Mouse (Mus musculus): Measurements from ENCODE around the gene Slc27a2. TPM values are rescaled to one million over a fixed set of nuclear protein-coding genes. Genes with fewer than 3 reads are reported as not detected.

Slc27a2 gene
- polyA plus RNA-seq, 1 experiment from 2014 or later, result 0.24 TPM

DNA sequence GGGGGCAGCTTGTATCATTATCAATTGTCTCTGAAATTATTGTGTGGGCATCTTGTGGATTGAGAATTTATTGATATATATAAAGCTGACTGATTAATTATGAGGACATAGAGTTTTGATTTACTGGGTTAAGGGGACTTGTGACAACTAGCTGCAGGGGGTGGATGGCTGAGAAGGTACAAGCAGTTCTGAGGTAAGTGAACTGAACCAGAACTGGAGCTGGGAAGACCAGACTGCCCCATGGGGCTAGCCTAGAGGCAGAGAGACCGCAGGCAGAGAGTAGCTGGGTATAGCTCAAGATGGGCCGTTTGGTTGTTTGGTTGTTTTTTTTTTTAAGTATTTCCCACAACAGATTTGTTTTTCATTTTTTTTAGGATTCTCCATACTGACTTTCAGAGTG lies 27.9 kb upstream of the Slc27a2 start:
- Histone ChIP-seq H3K9me3 (replicated peaks) (no peaks in the 10 kb centered on the region), H3K36me3 (no peaks in the 10 kb centered on the region), H3K4me1 (replicated peaks) (peaks cover 5% of the 10 kb centered on the region; the same call in 1 of the 2 replicates), H3K9ac (no peak overlapping the region), H3K27ac (no peak overlapping the region), H3K4me2 (no peak overlapping the region), H3K4me3 (no peak overlapping the region), H3K27me3 (no peaks in the 10 kb centered on the region)
- WGBS, result 72% methylated on average over 2 of the region's 2 CpGs
- ATAC-seq (replicated peaks; ENCODE audit: insufficient number of reproducible peaks, insufficient read depth, low FRiP score, low read depth), result no peak

DNA sequence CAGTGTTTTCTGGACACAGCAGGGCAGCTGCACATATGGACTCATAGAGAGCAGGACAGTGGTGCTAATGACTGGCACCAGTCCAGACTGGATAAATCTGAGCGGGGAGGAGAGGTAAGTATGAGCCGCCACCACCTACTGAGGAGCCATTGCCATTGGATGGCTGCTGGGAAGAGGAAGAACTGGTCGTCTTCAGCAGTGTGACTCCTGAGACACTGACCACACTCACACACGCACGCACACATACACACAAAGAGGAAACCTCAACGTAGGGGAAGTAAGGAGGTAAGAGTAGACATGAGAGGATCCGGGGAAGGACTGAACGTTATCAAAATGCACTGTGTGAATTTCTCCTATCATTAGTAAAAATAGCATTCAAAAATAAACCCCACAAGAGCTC lies 24.7 kb upstream of the Slc27a2 start:
- Histone ChIP-seq H3K4me3 (no peak overlapping the region), H3K36me3 (no peaks in the 10 kb centered on the region), H3K27ac (no peak overlapping the region), H3K27me3 (no peaks in the 10 kb centered on the region), H3K9me3 (replicated peaks) (no peaks in the 10 kb centered on the region), H3K4me2 (no peak overlapping the region), H3K4me1 (replicated peaks) (no peaks in the 10 kb centered on the region), H3K9ac (no peak overlapping the region)
- ATAC-seq (replicated peaks; ENCODE audit: insufficient number of reproducible peaks, insufficient read depth, low FRiP score, low read depth), result no peak
- 80% methylated on average over 8 of the region's 8 CpGs for WGBS

DNA sequence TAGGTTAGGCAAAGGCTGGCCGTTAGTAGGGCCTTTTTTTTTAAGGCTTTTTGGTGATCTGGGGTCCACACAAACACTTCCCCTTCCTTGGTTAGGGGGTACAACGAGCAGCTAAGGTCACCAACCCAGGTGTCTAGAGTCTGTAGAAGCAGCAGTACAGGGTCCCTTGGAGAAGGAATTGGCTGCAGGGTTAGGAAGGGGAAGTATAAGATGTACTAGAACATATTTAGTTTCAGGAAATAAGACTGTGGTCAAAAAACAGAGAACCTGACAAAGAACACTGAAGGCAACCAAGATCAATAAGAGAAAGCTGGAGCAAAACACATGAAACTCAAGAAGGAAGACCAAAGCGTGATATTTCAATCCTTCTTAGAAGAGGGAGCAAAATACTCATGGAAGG lies 21.6 kb upstream of the Slc27a2 start:
- no peak overlapping the region for H3K9ac ChIP-seq
- H3K27me3 ChIP-seq, result no peaks in the 10 kb centered on the region
- H3K4me2 ChIP-seq, result no peak overlapping the region
- WGBS, result 70% methylated on average over 3 of the region's 3 CpGs
- ATAC-seq (replicated peaks; ENCODE audit: insufficient number of reproducible peaks, insufficient read depth, low FRiP score, low read depth), result no peak
- no peaks in the 10 kb centered on the region for H3K9me3 ChIP-seq (replicated peaks)
- H3K27ac ChIP-seq, result no peak overlapping the region
- H3K4me3 ChIP-seq, result no peak overlapping the region
- H3K36me3 ChIP-seq, result no peaks in the 10 kb centered on the region
- no peaks in the 10 kb centered on the region for H3K4me1 ChIP-seq (replicated peaks)

DNA sequence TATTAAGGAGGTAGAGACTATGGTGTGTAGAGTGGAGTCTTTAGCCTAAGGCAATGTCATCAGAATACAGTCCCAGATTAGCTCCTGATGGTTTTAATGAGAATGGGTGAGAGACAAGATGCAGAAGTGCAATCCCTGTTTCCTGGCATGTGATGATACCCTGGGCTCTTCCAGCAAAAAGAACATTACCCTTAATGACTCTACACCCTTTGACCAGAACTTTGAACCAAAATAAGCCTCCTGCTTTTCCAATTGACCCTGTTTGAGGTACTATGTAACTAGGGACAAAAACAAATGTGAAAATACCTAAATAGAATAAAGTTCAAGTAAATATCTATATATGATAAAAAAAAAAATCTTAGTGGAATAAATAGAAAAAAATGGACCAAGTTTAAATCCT lies 14.6 kb upstream of the Slc27a2 start:
- no peak overlapping the region for H3K4me2 ChIP-seq
- ATAC-seq (replicated peaks; ENCODE audit: insufficient number of reproducible peaks, insufficient read depth, low FRiP score, low read depth), result no peak
- no peak overlapping the region for H3K9ac ChIP-seq
- no peak overlapping the region for H3K4me3 ChIP-seq
- H3K36me3 ChIP-seq, result no peaks in the 10 kb centered on the region
- H3K9me3 ChIP-seq (replicated peaks), result no peaks in the 10 kb centered on the region
- no peaks in the 10 kb centered on the region for H3K27me3 ChIP-seq
- H3K27ac ChIP-seq, result no peak overlapping the region
- H3K4me1 ChIP-seq (replicated peaks), result 0 out of 2 replicates have a peak, but pooled peaks cover 6% of the 10 kb centered on the region

DNA sequence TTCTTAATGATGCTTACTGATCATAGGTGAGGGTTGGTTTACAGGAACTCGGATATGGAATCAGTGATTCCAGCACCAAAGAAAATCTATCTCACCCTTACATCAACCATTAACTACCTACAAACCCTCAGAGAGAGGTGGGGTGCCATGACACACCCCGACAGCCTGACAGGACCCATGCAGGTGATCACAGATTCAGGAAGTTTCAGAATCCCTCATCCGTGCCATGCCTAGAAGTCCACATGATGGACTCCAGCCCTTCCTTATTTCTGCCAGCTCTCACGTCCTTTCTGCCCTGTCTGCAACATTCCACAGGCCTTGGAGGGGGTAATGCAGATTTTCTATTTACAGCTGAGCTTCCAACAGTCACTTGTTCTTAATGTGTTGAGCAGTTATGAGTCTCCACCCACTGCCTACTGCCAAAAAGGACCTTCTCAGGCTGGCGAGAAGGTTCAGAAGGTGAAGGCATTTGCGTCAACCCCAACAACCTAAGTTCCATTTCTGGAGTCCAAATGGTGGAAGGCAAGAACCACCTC lies 11.7 kb upstream of the Slc27a2 start:
- Histone ChIP-seq H3K4me1 (replicated peaks) (0 out of 2 replicates have a peak, but pooled peaks cover 6% of the 10 kb centered on the region), H3K4me2 (no peak overlapping the region), H3K4me3 (no peak overlapping the region), H3K27me3 (no peaks in the 10 kb centered on the region), H3K9ac (no peak overlapping the region), H3K9me3 (replicated peaks) (no peaks in the 10 kb centered on the region), H3K27ac (no peak overlapping the region; the same call in 1 of the 2 replicates), H3K36me3 (no peaks in the 10 kb centered on the region)
- no peak for ATAC-seq (replicated peaks; ENCODE audit: insufficient number of reproducible peaks, insufficient read depth, low FRiP score, low read depth)
- 54% methylated on average over 6 of the region's 6 CpGs for WGBS

DNA sequence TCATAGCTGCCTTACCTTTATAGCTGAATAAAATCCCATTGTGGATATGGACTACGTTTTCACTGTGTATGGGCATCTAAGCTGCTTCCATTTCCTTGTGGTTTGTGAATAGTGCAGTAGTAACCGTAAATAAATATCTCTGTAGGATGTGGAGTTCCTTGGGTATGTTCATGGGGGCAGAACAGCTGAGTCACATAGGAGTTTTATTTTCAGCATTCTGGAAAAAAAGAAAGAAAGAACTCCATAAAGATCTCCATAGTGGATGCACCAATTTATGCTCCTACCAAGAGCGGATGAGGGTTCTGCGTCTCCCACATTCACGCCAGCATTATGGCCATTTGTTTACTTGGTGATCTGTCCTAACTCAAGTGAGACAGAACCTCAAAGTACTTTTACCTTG lies 10.0 kb upstream of the Slc27a2 start:
- WGBS, result 88% methylated on average over 5 of the region's 5 CpGs
- no peak for ATAC-seq (replicated peaks; ENCODE audit: insufficient number of reproducible peaks, insufficient read depth, low FRiP score, low read depth)
- no peak overlapping the region for H3K4me2 ChIP-seq
- H3K36me3 ChIP-seq, result no peaks in the 10 kb centered on the region
- H3K27me3 ChIP-seq, result no peaks in the 10 kb centered on the region
- H3K27ac ChIP-seq, result no peak overlapping the region
- no peaks in the 10 kb centered on the region for H3K9me3 ChIP-seq (replicated peaks)
- no peak overlapping the region for H3K9ac ChIP-seq
- H3K4me3 ChIP-seq, result no peak overlapping the region
- 0 out of 2 replicates have a peak, but pooled peaks cover 6% of the 10 kb centered on the region for H3K4me1 ChIP-seq (replicated peaks)

DNA sequence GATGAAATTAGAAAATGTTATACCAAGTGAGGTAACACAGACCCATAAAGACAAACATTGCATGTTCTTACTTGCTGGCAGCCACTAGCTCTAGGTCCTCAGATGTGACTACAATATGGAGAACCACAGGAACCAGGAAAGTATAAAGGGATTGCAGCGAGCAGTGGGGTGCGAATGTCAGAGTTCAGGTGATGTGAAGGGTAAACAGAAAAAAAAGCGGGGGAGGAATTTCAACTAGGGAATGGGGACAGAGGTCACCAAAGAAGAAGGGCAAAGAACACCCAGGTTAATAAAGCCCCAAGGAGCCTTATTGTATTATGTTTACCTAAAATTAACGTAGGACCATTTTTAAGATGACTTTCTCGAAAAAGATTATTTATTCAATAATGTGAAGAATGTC lies 6.9 kb upstream of the Slc27a2 start:
- H3K27ac ChIP-seq, result no peak overlapping the region
- H3K9me3 ChIP-seq (replicated peaks), result no peaks in the 10 kb centered on the region
- no peak overlapping the region for H3K4me2 ChIP-seq
- H3K36me3 ChIP-seq, result no peaks in the 10 kb centered on the region
- 0 out of 2 replicates have a peak, but pooled peaks cover 6% of the 10 kb centered on the region for H3K4me1 ChIP-seq (replicated peaks)
- no peak overlapping the region for H3K9ac ChIP-seq
- H3K4me3 ChIP-seq, result no peak overlapping the region
- peaks cover 8% of the 10 kb centered on the region; the same call in 1 of the 2 replicates for H3K27me3 ChIP-seq
- WGBS, result 70% methylated on average over 5 of the region's 5 CpGs
- no peak for ATAC-seq (replicated peaks; ENCODE audit: insufficient number of reproducible peaks, insufficient read depth, low FRiP score, low read depth)

DNA sequence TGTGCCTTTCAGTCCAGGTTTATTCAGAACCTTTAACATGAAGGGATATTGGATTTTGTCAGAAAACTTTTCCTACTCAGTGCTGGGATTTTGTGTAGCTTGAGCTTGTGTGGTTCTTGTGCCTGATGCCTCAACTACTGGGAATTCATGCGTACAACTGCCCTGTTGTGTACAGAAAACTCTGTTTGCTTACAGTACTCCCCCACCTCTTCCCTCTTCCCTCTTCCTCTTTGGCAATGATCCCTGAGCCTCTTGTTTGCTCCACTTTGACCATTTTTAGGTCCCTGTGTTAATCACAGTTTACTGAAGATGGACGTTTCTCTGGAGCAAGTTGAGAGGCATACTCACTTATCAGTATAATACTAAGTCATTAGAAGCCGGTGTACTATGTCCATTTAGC lies 5.8 kb upstream of the Slc27a2 start:
- ATAC-seq (replicated peaks; ENCODE audit: insufficient number of reproducible peaks, insufficient read depth, low FRiP score, low read depth), result no peak
- Histone ChIP-seq H3K9me3 (replicated peaks) (no peaks in the 10 kb centered on the region), H3K27me3 (peaks cover 17% of the 10 kb centered on the region), H3K4me2 (no peak overlapping the region), H3K36me3 (no peaks in the 10 kb centered on the region), H3K27ac (no peak overlapping the region), H3K9ac (no peak overlapping the region), H3K4me1 (replicated peaks) (no peaks in the 10 kb centered on the region), H3K4me3 (no peak overlapping the region)
- 72% methylated on average over 3 of the region's 3 CpGs for WGBS

DNA sequence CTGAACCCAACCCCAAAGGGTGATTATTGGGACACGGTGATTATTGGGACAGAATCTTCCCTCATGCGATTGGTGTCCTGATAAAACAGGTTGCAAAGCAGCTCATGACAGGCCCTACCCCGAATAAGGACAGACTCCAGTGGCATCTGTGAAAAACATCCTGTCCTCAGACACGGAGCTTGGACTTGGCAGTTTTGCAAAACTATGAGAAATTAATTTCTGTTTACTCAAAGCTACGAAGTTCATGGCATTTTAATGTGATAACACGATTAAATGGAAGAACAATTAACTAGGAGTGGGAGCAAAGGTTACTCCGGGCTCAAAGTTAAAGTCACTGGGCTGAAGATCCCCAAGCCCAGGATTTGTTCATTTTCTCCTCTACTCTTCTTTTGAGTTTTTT lies 2.5 kb upstream of the Slc27a2 start:
- Histone ChIP-seq H3K27ac (no peak overlapping the region), H3K27me3 (peaks cover 50% of the 10 kb centered on the region), H3K9me3 (replicated peaks) (no peaks in the 10 kb centered on the region), H3K9ac (no peak overlapping the region), H3K36me3 (no peaks in the 10 kb centered on the region), H3K4me1 (replicated peaks) (peaks cover 13% of the 10 kb centered on the region), H3K4me2 (no peak overlapping the region), H3K4me3 (no peak overlapping the region)
- no peak for ATAC-seq (replicated peaks; ENCODE audit: insufficient number of reproducible peaks, insufficient read depth, low FRiP score, low read depth)
- 80% methylated on average over 7 of the region's 7 CpGs for WGBS

DNA sequence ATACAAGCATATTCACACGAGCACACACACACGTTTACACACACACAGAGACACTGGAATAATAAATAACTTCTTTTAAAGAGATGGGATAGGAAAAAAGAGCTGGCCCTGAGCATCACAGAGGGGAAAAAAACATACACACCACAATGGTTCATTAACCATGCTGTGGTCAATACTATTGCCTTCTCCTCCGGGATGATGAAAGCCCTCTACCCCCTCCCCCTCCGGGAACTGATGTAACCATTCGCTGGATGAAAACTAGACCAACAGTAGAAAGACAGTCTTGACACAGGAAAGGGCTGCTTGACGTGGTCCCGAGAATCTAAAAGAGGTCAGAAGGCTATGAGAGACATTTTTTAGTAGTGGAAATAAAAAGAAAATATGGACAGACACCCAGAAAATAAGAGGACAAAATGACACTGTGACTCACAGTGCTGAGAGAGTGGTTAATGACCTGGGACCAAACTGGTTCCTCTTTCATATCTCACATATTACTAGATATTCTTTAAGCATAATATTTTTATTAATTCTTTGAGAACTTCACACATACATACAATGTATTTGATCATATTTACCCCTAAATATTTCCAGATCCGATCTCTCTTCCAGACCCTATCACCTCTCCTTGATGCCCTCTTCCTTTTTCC lies 840 bp upstream of the Slc27a2 start:
- Histone ChIP-seq H3K27me3 (peaks cover 62% of the 10 kb centered on the region), H3K9me3 (replicated peaks) (no peaks in the 10 kb centered on the region), H3K4me2 (no peak overlapping the region), H3K4me1 (replicated peaks) (peaks cover 13% of the 10 kb centered on the region), H3K4me3 (no peak overlapping the region), H3K9ac (no peak overlapping the region), H3K27ac (no peak overlapping the region), H3K36me3 (no peaks in the 10 kb centered on the region)
- WGBS, result 78% methylated on average over 8 of the region's 8 CpGs
- no peak for ATAC-seq (replicated peaks; ENCODE audit: insufficient number of reproducible peaks, insufficient read depth, low FRiP score, low read depth)

DNA sequence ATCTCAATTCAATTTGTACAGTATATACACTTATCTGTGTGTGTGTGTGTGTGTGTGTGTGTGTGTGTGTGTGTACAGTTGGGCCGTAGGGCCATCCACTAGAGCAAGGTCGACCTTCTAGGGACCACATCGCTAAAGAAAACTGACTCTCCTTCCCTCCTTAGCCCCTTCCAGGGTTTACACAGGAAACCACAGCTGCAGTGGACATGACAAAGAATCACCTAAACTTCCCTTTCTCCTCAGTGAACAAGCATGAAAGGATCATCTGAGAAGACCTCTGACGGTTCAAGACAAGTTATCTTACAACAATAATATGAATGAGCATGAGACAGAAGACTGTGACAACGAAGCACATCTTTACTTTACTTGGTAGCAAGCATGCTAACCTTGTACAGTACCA lies 311 bp upstream of the Slc27a2 start:
- no peak for ATAC-seq (replicated peaks; ENCODE audit: insufficient number of reproducible peaks, insufficient read depth, low FRiP score, low read depth)
- Histone ChIP-seq H3K27me3 (peaks cover 62% of the 10 kb centered on the region), H3K9ac (no peak overlapping the region), H3K27ac (no peak overlapping the region), H3K4me3 (no peak overlapping the region), H3K9me3 (replicated peaks) (no peaks in the 10 kb centered on the region), H3K4me2 (peak overlapping the region; percentile 98; the same call in 1 of the 2 replicates), H3K36me3 (no peaks in the 10 kb centered on the region), H3K4me1 (replicated peaks) (peaks cover 13% of the 10 kb centered on the region)
- WGBS, result 34% methylated on average over 5 of the region's 5 CpGs

DNA sequence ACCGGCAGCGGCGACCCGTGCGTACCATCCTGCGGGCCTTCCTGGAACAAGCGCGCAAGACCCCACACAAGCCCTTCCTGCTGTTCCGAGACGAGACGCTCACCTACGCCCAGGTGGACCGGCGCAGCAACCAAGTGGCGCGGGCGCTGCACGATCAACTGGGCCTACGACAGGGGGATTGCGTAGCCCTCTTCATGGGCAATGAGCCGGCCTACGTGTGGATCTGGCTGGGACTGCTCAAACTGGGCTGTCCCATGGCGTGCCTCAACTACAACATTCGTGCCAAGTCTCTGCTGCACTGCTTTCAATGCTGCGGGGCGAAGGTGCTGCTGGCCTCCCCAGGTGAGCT lies 1.1 kb downstream of the Slc27a2 start:
- no peaks in the 10 kb centered on the region for H3K36me3 ChIP-seq
- H3K4me3 ChIP-seq, result peak overlapping the region; percentile 59
- no peak overlapping the region for H3K27ac ChIP-seq
- peaks cover 13% of the 10 kb centered on the region for H3K4me1 ChIP-seq (replicated peaks)
- H3K27me3 ChIP-seq, result peaks cover 62% of the 10 kb centered on the region
- H3K4me2 ChIP-seq, result peak overlapping the region; percentile 98
- H3K9me3 ChIP-seq (replicated peaks), result no peaks in the 10 kb centered on the region
- 3% methylated on average over 26 of the region's 26 CpGs for WGBS
- peak overlapping the region; percentile 56 for H3K9ac ChIP-seq
- no peak for ATAC-seq (replicated peaks; ENCODE audit: insufficient number of reproducible peaks, insufficient read depth, low FRiP score, low read depth)

Data from heart, embryonic 15.5 days (tissue).